Mouse (Mus musculus) brain, adult 2 months (tissue): ENCODE measurements around the gene Crybb1.

Source experiments
- DNase-seq: peaks from one replicate; pipeline ENCODE4 v3.0.0; 2011; ENCODE audit warnings: low read depth, low spot score

Crybb1 gene

DNA sequence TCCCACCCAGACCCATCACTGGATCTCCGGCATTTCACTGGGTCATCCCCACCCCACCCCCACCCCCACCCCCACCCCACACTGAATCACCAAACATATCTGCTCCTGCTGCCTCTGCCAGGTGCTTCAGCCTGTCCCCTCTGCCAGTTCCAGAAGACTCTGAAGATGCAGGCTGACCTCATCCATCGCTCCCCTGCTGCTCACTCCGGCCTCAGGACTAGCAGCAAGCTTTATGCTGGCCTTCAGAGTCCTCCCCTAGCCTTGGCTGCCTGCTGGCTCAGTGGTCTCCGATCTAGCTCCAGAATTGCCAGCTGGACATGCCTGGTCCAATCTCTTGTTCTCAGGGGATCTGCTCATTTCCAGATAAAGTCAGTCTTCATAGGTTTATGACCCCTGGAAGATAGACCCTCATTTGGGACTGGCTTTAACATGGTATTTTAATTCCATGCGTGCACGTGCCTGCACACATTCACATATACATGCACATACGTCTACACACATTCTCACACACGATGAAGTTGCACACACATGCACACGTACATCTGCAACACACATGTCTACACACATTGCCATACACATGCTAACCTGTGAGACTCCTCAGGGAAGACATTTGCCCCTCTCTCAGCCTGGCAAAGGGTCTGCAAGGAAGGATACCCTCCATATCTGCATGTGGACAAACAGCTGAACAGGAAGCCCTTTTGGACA is 17.6 kb upstream of the Crybb1 start:
- peak; percentile 39 for DNase-seq

- DNase-seq = no peak
These were observed 16.7 kb upstream of the Crybb1 start for GRCm38 (mm10) chr5:112238781-112239482.

DNA sequence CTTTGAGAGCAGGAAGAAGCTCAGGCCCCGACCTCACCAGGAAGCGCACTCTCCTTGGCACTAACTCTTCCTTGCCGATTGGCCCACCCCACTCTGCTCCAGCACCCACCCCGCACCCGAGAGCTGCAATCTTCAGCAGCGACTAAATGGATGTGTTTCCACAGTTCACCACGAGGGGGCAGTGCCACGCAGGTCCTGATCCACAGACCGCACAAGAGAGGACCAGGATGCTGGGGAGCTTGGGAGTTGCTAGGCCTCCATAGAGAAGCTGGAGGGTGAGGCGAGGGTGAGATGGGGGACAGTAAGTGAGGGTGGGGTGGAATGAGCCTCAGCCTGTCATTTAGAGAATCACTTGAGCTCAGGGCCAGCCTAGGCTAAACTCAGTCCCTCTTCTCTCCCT is 14.9 kb upstream of the Crybb1 start:
- peak; percentile 94 for DNase-seq

DNA sequence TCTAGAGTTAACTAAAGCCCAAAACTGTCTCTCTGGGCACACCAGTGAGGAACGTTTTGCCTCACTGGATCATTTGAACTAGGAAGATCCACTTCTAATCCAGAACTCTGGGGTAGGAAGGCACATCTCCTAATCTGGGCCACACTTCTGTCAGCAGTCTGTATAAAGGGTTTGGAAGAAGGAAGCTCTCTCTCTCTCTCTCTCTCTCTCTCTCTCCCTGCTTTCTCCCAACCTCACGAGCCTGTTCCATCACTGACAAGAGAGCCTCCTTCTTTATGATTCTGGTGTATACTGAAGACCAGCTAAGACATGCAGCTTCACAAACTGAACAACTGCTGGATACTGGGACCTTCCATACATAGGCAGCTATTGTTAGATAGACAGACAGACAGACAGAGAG is 13.8 kb upstream of the Crybb1 start:
- DNase-seq = no peak

DNA sequence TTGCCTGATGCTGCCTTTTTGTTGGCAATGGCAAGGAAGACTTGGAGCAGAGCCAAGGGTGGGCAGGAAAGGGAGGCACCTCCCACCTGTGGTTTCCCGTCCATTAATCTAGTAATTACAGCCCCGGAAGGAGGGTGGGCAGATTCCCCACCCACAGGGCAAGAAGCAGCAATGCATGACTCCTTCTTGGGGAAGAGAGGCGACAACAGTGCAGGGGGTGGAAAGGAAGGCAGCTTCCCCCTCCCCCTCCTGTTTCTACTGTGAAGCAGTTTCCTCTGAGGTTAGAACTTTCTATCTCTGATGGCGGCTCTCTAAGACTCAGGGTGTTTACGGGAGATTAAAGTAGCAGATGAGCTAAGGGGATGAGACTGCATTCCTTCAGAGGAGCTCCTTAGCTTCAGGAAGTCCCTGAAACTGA is 13.2 kb upstream of the Crybb1 start:
- DNase-seq = no peak

GRCm38 (mm10) chr5:112243041-112243440 is 12.6 kb upstream of the Crybb1 start:
- no peak for DNase-seq

- no peak for DNase-seq
These were observed 11.9 kb upstream of the Crybb1 start for GRCm38 (mm10) chr5:112243539-112244274.

GRCm38 (mm10) chr5:112244275-112244562 is 11.4 kb upstream of the Crybb1 start:
- DNase-seq = no peak

DNA sequence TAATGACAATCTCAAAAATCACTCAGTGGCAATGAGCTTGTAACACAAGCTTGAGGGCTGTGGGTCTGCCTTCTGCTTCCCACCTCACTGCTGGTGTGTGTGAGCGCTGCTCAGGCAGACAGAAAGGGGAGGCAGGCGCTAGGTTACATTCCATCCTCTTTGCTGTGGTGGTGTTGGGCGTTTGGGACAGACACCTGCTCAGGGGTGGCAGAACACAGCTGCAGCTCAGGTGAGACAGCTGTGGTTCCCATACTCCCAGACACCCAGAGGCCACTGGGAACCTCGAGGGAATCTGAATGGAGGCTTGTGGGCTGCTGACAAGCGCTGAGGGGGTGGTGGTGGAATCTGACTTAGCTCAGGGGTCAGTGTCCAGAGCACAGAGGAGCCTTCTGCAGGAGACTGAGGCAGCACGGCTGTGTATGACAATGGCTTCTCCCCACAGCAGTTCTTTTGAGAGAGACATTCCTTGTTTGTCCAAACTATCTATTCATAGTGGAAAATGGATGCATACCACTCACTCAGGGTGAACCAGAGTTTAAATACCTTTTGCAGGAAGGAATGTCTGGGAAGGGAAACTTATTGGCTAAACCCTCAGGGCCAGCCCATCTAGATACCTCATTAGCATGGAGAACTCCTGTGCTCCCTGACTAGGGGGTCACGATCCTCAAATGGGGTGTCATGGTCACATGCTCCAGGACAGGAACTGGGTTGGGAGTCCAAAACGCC is 10.6 kb upstream of the Crybb1 start:
- no peak for DNase-seq

GRCm38 (mm10) chr5:112247399-112247798 is 8.2 kb upstream of the Crybb1 start:
- no peak for DNase-seq

- DNase-seq = no peak
These were observed 6.5 kb upstream of the Crybb1 start for GRCm38 (mm10) chr5:112249106-112249505.

- peak; percentile 54 for DNase-seq
These were observed 3.2 kb upstream of the Crybb1 start, which contains the start of gene Cryba4 for GRCm38 (mm10) chr5:112252400-112252799. TSS of gene Cryba4 (minus strand) at chr5:112252518.

DNA sequence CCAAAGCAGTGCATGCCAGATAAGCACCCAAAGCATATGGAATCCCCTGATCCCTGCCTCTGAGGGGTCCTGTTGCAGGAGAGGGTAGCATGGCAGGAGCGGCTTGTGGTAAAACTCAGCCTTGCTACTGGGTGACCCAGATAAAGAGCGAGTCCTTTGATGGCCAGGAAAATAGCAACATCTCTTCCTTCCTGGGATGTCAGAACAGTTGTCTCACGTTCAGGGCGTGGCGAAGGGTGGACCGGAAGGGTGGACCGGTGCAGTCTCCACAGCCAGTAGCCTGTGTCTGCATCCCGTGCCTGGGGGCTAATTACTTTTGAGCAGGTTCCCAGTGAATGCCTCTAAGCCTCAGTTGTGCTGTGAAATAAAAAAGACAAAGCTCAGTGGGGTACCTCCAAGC is 2.4 kb upstream of the Crybb1 start:
- DNase-seq = no peak

GRCm38 (mm10) chr5:112254282-112254806 is 1.3 kb upstream of the Crybb1 start:
- peak; percentile 65 for DNase-seq

- DNase-seq = peak; percentile 74
These were observed 842 bp downstream of the Crybb1 start for GRCm38 (mm10) chr5:112256457-112256856.

- no peak for DNase-seq
These were observed 2.3 kb downstream of the Crybb1 start for GRCm38 (mm10) chr5:112257896-112258295.

GRCm38 (mm10) chr5:112259862-112260650 is 4.4 kb downstream of the Crybb1 start:
- DNase-seq = no peak

- no peak for DNase-seq
These were observed 5.2 kb downstream of the Crybb1 start for GRCm38 (mm10) chr5:112260818-112261217.

- no peak for DNase-seq
These were observed 8.5 kb downstream of the Crybb1 start for GRCm38 (mm10) chr5:112264099-112264498.

GRCm38 (mm10) chr5:112265110-112265509 is 9.5 kb downstream of the Crybb1 start:
- DNase-seq = no peak

- DNase-seq = peak; percentile 55
These were observed 9.9 kb downstream of the Crybb1 start for GRCm38 (mm10) chr5:112265515-112265914.
